Mouse (Mus musculus) hindbrain, embryonic 16.5 days (tissue): ENCODE measurements at regions not wholly inside any gene's neighbourhood (a gene's known extent, or its start where the extent isn't known, plus 50 kb on each side); places are given as distances from the start of the nearest gene placed in this dataset.

Experiments
- ATAC-seq: fragments of 200-750 bp; cut with Nextera tagmentation; 2 replicates; pipeline ENCODE4 v1.8.0; 2017; ENCODE audit warnings: moderate TSS enrichment, moderate library complexity
- H3K27ac ChIP-seq: fragments of 300-500 bp; sonication (generic); 2 replicates; pipeline ENCODE4 v1.5.1; 2014; ENCODE audit warnings: low read depth, mild to moderate bottlenecking, control low read depth, low read length, moderate library complexity
- H3K27me3 ChIP-seq: fragments of 300-500 bp; sonication (generic); replicated peaks from 2 replicates; pipeline ENCODE4 v1.6.1; 2014; ENCODE audit warnings: low read length; ENCODE audit not compliant: control insufficient read depth, insufficient read depth
- H3K36me3 ChIP-seq: fragments of 300-500 bp; sonication (generic); 2 replicates; pipeline ENCODE4 v1.6.1; 2014; ENCODE audit warnings: mild to moderate bottlenecking, low read length, moderate library complexity, mixed read lengths; ENCODE audit not compliant: control insufficient read depth, insufficient read depth
- H3K4me1 ChIP-seq: fragments of 300-500 bp; sonication (generic); 2 replicates; pipeline ENCODE4 v1.6.1; 2014; ENCODE audit warnings: low read depth, low read length; ENCODE audit not compliant: control insufficient read depth, insufficient read depth
- H3K4me2 ChIP-seq: fragments of 300-500 bp; sonication (generic); 2 replicates; pipeline ENCODE4 v1.6.1; 2014; ENCODE audit warnings: mild to moderate bottlenecking, low read length, control low read depth, moderate library complexity
- H3K4me3 ChIP-seq: fragments of 300-500 bp; sonication (generic); 2 replicates; pipeline ENCODE4 v1.5.1; 2014; ENCODE audit warnings: mild to moderate bottlenecking, low read length, control low read depth, moderate library complexity
- H3K9ac ChIP-seq: fragments of 300-500 bp; sonication (generic); 2 replicates; pipeline ENCODE4 v1.6.1; 2014; ENCODE audit warnings: low read depth, mild to moderate bottlenecking, control low read depth, low read length, moderate library complexity
- H3K9me3 ChIP-seq: fragments of 300-500 bp; sonication (generic); 2 replicates; pipeline ENCODE4 v1.6.1; 2014; ENCODE audit warnings: mild to moderate bottlenecking, low read length, moderate library complexity; ENCODE audit not compliant: control insufficient read depth
- WGBS: fragments of 180-500 bp; shearing (Covaris S2); extraction: QIAGEN DNeasy Blood & Tissue Kit; methylation state at CpG from one replicate; pipeline ENCODE4 v1.1.7; 2014; 5-methylcytosine and 5-hydroxymethylcytosine counted together

DNA sequence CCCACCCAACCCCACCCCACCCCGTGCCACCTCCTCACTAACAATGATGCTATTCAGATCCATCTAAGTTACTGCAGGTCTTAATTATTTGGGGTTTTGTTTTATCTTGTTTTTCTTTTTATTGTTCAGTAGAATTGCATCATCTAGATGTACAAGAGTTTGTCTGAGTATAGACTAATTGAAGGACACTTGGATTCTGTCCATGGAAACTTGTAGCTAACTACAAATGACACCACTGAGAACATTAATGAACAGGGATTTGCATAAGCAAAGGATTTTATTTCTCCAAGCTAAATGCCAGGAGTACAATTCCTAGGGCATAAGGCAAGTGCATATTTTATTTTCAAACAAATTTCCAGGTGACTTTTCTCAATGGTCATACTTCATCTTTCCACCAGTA, 318.4 kb upstream of the Slc7a11 start:
- no peaks in the 10 kb centered on the region for H3K36me3 ChIP-seq
- no peaks in the 10 kb centered on the region for H3K9me3 ChIP-seq
- H3K4me2 ChIP-seq, result no peak overlapping the region
- no peak overlapping the region for H3K9ac ChIP-seq
- no peak overlapping the region for H3K4me3 ChIP-seq
- WGBS, result 0% methylated on average over 1 of the region's 1 CpGs
- H3K4me1 ChIP-seq, result no peaks in the 10 kb centered on the region
- H3K27me3 ChIP-seq, result no peaks in the 10 kb centered on the region
- H3K27ac ChIP-seq, result no peak overlapping the region
- ATAC-seq, result no peak

DNA sequence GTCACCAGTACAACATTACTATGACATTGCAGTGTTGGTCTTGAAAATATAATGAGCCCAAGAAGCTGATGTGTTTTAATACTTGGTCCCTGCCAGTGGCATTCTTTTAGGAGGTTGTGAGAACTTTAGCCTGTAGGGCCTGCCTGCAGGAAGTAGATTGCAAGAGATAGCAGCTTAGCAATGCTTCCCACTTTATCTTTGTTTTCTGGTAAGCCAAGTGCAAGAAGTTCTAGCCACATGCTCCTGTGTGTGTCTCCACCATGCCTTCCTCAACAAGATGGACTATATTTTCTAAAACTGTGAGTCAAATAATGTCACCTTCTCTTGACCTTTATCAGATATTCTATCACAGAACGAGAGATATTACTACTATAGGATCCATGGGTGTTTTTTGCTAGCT, 314.7 kb upstream of the Slc7a11 start:
- Histone ChIP-seq H3K4me2 (no peak overlapping the region), H3K27me3 (no peaks in the 10 kb centered on the region), H3K9me3 (no peaks in the 10 kb centered on the region), H3K27ac (no peak overlapping the region), H3K4me1 (no peaks in the 10 kb centered on the region), H3K36me3 (no peaks in the 10 kb centered on the region), H3K4me3 (no peak overlapping the region), H3K9ac (no peak overlapping the region)
- 91% methylated on average over 1 of the region's 1 CpGs for WGBS
- no peak for ATAC-seq

DNA sequence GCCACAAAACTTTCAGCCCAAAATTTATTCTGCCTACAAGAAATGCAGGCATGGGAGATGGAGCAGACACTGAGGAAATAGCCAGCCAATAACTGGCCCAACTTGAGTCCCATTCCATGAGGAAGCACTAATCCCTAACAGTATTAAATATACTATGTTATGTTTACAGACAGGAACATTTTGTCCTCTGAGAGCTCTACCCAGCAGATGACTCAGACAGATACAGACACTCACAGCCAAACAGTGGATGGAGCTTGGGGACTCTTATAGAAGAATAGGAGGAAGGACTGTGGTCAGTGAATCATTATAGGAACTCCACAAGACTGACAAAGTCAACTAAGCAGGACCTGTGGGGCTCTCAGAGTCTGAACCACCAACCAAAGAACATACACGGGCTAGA, 293.8 kb upstream of the Slc7a11 start:
- peaks cover 5% of the 10 kb centered on the region; the same call in 1 of the 2 replicates for H3K4me1 ChIP-seq
- no peak overlapping the region for H3K4me2 ChIP-seq
- no peaks in the 10 kb centered on the region for H3K36me3 ChIP-seq
- no peak overlapping the region for H3K27ac ChIP-seq
- H3K4me3 ChIP-seq, result no peak overlapping the region
- no peak for ATAC-seq
- WGBS, result 79% methylated on average over 1 of the region's 1 CpGs
- no peaks in the 10 kb centered on the region for H3K9me3 ChIP-seq
- no peaks in the 10 kb centered on the region for H3K27me3 ChIP-seq
- H3K9ac ChIP-seq, result no peak overlapping the region

DNA sequence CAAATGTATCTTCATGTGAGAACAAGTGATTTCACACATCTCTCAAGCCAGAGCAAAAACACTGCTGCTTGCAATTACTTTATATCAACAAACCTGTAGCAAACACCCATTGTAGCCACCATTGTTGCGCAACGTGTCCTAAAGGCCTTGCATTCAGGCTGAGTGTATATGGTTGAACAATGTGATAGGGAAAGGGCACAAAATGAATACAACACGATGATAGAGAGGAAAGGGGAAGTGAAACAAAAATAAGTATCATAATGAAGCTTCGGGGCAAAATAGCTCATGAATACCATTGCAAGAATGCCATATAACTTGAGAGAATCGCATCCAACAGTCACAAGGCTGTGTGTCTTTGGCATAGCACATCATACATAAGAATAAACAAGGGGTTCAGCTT, 275.6 kb upstream of the Slc7a11 start:
- no peak overlapping the region for H3K4me3 ChIP-seq
- 91% methylated on average over 5 of the region's 5 CpGs for WGBS
- no peaks in the 10 kb centered on the region for H3K36me3 ChIP-seq
- no peaks in the 10 kb centered on the region for H3K4me1 ChIP-seq
- no peaks in the 10 kb centered on the region for H3K9me3 ChIP-seq
- H3K9ac ChIP-seq, result no peak overlapping the region
- no peaks in the 10 kb centered on the region for H3K27me3 ChIP-seq
- no peak overlapping the region for H3K4me2 ChIP-seq
- H3K27ac ChIP-seq, result no peak overlapping the region
- ATAC-seq, result no peak

DNA sequence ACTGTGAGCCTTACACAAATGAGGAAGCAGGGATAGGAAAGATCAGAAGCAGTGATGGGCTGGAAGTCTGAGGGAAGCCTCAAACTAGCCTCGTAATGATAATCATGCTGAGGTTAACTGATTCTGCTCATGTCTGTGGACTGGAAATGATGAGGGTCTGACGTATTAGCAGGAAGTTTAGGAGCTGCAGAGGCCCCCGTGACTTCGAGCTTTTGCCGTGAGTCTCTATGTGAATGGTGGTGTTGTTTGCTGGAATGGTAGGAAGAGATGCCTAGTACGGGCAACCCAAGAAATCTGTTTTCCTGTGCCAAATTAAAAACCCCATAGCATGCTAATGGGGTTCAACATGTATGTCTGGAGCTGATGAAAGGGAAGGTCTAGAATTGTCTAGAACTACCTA, 270.0 kb upstream of the Slc7a11 start:
- Histone ChIP-seq H3K27ac (no peak overlapping the region), H3K9ac (no peak overlapping the region), H3K36me3 (no peaks in the 10 kb centered on the region), H3K27me3 (no peaks in the 10 kb centered on the region), H3K4me2 (no peak overlapping the region), H3K9me3 (no peaks in the 10 kb centered on the region), H3K4me3 (no peak overlapping the region), H3K4me1 (no peaks in the 10 kb centered on the region)
- 84% methylated on average over 6 of the region's 6 CpGs for WGBS
- ATAC-seq, result no peak

DNA sequence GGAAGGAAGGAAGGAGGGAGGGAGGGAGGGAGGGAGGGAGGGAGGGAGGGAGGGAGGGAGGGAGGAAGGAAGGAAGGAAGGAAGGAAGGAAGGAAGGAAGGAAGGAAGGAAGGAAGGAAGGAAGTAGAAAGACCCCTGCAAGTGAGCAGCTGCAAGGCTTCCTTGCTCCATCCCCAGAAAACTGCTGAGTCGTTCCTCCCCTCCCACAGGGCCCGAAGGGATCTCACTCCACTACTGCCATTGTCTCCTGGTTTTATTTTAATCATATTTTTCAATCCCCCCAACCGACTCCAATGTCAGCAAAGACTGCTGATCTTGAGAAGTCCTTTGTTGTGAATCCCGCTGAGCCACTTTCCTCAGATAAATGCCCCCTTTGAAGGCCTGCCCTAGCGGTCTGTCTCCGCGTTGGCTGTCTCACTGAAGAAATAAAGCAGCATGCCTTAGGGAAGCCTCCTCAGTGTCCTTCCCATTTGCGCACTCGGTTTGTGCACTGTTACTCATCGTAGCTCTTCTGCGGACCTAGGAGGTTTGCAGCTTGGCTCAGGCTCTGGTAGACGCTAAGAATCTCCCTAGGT, 266.1 kb upstream of the Slc7a11 start:
- H3K9me3 ChIP-seq, result no peaks in the 10 kb centered on the region
- 12% methylated on average over 12 of the region's 12 CpGs for WGBS
- ATAC-seq, result peak; percentile 73
- peak overlapping the region; percentile 50 for H3K9ac ChIP-seq
- no peak overlapping the region for H3K4me3 ChIP-seq
- no peaks in the 10 kb centered on the region for H3K36me3 ChIP-seq
- H3K4me2 ChIP-seq, result peak overlapping the region; percentile 38
- H3K27me3 ChIP-seq, result no peaks in the 10 kb centered on the region
- no peak overlapping the region for H3K27ac ChIP-seq
- no peaks in the 10 kb centered on the region for H3K4me1 ChIP-seq

DNA sequence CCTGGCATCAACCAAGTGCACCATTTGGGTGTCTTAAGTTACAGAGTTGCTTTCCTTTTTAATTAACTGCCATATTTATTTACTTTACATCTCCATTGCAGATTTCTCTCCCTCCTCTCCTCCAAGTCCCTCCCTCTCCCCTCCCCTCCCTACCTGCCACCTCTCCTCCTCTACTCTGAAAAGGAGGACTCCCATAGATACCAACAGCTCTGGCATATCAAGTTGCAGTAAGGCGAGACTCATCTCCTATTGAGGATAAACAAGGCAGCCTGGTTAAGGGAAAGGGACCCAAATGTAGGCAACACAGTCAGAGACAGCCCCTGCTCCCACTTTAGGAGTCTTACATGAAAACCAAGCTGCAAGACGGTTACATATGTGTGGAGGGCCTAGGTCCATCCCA, 263.3 kb upstream of the Slc7a11 start:
- H3K36me3 ChIP-seq, result no peaks in the 10 kb centered on the region
- H3K27me3 ChIP-seq, result no peaks in the 10 kb centered on the region
- no peak overlapping the region for H3K9ac ChIP-seq
- H3K4me1 ChIP-seq, result no peaks in the 10 kb centered on the region
- H3K4me3 ChIP-seq, result no peak overlapping the region
- ATAC-seq, result no peak
- H3K4me2 ChIP-seq, result no peak overlapping the region
- H3K9me3 ChIP-seq, result no peaks in the 10 kb centered on the region
- 74% methylated on average over 2 of the region's 2 CpGs for WGBS
- no peak overlapping the region for H3K27ac ChIP-seq

DNA sequence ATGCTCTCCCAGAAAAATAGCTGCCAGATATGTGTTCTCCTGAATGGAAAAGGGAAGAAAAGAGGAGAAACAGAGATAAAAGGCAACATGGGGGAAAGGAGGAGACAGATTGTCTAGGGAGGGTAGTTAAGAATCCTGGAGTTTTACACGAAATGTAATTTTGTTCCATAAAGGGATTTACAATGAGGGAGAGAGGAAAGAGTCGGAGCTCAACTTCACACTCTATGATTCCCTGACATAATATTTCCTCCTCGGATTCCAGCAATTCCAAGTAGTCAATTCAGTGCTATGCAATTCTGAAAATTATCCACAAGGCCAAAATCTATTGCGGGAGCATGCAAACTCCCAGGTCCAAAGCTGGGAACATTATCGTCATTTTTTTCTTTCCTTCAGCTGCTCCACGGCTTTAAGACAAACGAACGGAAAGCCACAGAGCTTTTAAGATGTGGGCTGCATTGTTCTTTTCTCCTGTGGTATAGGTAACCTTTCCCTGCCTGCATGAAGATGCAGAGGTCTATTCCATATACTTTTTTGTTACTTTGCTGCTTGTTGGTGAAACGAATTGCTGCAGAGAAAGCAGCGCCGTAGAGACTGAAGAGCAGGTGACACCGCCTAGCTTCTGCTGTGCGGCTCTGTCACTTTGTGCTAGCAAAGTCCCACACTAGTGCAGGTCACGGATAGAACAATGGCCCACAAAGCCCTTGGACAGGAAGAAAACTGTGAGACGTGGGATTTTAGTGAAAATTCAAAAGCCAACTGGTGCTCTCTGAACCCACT, 251.7 kb upstream of the Slc7a11 start:
- H3K27ac ChIP-seq, result peak overlapping the region; percentile 3
- ATAC-seq, result no peak
- H3K27me3 ChIP-seq, result no peaks in the 10 kb centered on the region
- WGBS, result 52% methylated on average over 15 of the region's 15 CpGs
- no peaks in the 10 kb centered on the region for H3K36me3 ChIP-seq
- H3K9ac ChIP-seq, result no peak overlapping the region
- H3K4me3 ChIP-seq, result no peak overlapping the region
- H3K4me1 ChIP-seq, result peaks cover 6% of the 10 kb centered on the region
- peak overlapping the region; percentile 1; the same call in 1 of the 2 replicates for H3K4me2 ChIP-seq
- no peaks in the 10 kb centered on the region for H3K9me3 ChIP-seq

DNA sequence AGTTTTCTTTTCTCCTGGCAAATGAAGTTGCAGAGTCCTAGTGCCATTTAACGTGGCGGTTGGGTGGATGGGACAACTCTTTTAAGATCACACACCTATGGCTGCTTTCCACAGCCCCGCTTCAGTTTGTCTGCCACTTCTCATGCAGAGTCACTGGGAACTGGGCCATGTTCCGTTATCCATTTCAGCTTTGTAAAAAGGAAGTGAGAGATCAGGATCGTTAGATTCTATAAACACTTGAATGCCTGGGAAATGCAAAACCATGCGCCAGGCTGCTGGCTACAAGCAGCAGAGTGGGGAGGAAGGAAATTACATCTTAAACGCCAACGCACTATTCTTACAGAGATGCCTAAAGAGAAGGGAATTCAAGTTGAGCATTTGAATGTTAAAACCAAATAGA, 251.1 kb upstream of the Slc7a11 start:
- peak; percentile 75 for ATAC-seq
- Histone ChIP-seq H3K9ac (no peak overlapping the region), H3K27me3 (no peaks in the 10 kb centered on the region), H3K36me3 (no peaks in the 10 kb centered on the region), H3K27ac (peak overlapping the region; percentile 3; the same call in 1 of the 2 replicates), H3K4me1 (peaks cover 6% of the 10 kb centered on the region), H3K4me3 (no peak overlapping the region), H3K9me3 (no peaks in the 10 kb centered on the region), H3K4me2 (peak overlapping the region; percentile 1; the same call in 1 of the 2 replicates)
- 30% methylated on average over 8 of the region's 8 CpGs for WGBS
